Mouse (Mus musculus) left cerebral cortex, adult 8-10 months (tissue): ENCODE results near the gene BC005537. TPM values are rescaled to one million over a fixed set of nuclear protein-coding genes. Genes with fewer than 3 reads are reported as not detected.

Experiments used
- DNase-seq, 2 experiments: peaks; one replicate each; pipeline ENCODE4 v3.0.0; 2022; ENCODE audit warnings: low spot score in 2 of 2
- total RNA-seq, 4 experiments: library from RNA; stranded (reverse); gene quantifications; 2 replicates each; pipeline ENCODE4 v1.2.4; 2022

The BC005537 gene
- total RNA-seq, 4 experiments from 2014 or later, result 134 to 163 (median 147) TPM

DNA sequence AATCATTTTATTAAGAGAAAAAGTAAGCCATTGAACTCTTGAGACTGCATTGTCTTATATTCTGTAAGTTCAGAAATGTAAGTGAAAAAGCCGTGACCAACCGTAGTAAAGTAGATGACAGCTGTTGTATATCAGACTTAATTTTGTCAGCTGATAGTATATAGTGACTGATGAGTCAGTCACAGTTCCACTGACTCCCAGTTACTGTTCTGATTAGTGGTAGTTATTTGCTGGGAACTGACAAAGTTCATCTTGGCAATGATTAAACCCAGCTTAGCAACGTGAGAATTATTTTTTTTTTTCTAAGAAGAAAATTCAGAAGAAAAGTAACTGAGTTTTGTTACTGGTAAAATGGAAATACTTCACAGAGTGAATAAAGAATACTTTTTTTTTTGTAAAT, 40.2 kb downstream of the BC005537 start:
- DNase-seq, result no peak

DNA sequence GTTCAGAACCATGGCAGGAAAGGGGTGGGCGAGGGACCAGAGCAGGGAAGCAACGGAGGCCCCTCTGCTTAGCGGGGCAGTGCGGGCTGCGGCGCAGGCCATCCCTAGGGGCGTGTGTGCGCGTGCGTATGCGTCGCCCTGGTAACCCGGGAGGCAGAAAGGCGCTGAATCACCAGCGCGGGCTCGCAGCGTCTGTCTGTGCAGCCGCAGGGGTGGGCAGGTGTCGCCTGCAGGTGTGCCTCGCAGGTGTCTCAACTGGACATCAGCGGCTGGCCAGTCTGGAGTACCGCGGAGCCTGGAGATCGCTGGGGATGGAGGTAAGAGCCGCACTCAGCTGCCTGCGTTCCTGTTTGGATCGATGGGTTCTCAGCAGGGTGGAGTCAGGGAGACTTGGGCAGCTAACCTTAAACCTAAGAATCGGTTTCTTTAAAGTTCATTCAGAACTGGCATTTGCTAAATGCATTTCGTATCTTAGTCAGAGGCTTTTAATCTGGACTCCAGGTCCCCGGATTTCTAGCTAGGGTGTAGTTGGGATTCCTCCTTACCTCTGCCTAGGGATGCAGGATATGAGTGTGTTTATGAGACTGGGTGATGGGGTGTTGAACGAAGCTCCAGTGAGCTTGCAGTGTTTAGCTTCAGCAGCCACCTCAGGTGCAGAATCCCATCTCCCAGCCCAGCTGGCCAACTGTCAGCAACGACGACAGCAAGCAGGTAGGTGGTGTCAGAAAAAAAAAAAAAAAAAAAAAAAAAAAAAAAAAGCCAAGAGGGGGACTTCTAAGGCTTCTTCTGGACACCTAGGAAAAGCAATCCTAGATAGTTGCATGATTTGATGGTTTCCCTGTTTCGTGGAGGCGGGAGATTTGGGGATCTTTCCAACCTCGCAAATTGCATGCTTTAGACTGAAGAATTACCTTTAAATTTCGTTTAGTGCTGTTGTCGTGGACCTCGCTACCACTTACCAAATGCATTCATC, 43.8 kb downstream of the BC005537 start, which contains the start of gene D130043K22Rik:
Gene D130043K22Rik (plus strand): TSS at position 153 of the 973 bp plus-strand sequence.
- peak; percentile 64 for DNase-seq

DNA sequence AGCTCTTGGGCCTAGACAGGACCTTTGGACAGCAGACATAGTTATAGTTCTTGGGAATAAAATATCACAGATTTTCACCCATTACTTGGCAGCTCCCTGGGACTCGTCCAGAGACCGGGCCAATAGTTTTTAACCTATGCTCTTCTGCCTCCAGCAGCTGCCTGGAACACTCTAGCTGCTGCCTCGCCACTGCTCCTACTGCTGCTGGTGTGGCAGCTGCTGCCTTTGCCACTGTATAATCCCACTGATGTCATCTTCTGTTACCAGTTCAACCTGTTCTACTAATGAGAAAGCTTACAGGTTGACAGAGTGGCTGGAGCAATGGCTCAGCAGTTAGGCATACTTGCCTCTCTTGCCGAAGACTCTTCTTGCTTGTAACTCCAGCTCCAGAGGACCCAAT, 47.9 kb downstream of the BC005537 start:
- no peak for DNase-seq

DNA sequence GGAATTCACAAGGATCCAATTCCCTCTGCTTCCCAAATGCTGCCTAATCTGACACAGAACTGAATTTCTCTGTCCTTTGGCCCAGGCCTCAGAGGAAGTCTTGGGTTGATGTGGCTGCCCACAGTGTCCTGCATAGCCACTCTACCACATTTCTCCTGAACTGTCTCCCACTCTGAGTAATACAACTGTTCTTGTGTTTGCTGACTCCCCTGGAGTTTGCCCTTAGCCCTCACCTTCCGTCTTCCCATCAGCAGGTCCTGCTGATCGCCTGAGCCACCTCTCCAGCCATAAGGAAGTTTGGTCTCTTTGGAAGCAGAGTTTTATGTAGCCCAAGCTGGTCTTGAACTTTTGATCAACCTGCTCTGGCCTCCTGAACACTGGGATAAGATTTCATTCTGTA, 50.5 kb downstream of the BC005537 start:
- no peak for DNase-seq

DNA sequence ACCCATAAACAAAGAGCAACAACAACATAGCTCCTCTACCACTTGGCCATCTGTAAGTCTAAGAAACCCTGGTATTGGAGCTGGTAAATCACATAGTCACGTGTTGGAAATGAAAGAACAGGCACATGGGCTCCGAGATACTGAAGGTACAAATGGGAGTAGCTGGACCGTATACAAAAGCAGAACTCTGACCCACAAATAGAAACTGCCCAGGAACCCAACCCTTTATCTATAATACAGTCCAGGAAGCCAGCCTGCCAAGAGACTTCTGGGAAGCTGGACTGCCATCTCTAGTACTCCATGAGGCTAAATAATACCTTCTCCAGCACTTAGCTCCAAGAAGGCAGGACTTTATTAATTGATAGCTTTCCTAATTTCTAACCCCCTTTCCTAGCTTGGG, 51.1 kb downstream of the BC005537 start:
- DNase-seq, result no peak

DNA sequence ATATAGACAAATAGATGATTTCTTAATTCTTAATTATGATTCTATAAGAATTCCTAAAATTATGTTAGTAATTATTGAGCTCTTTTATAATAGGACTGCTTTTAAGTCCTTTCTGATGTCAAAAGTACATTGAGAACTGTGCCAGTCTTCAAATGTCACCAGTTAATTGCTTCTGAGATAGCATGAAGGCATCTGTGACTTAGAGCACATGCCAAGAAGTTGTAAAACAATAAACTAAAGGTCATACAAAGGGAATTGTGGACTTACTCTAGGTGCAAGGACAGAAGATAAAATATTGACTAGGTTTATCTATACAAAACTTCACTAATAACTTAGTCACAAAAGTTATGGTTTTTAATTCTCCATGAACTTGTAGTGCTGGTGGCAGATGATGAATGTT, 57.7 kb downstream of the BC005537 start:
- no peak for DNase-seq

DNA sequence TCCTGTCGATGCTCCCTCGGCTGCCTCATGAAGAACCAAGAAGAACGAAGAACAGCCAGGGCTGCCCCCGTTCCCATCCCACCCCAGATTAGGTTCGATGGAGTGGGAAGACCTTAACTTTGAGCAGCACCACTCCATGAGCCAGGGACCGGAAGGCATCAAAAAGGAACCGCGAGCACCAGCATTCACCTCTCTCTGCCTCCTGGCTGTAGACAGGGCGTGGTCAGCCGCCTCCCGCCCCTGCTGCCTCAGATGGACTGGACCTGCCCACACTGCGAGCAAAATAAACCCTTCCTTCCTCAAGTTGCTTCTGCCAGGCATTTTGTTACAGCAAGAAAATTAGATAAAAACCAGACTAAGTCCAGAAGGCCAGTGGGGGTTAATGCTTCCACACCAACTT, 59.6 kb downstream of the BC005537 start:
- DNase-seq, result no peak

DNA sequence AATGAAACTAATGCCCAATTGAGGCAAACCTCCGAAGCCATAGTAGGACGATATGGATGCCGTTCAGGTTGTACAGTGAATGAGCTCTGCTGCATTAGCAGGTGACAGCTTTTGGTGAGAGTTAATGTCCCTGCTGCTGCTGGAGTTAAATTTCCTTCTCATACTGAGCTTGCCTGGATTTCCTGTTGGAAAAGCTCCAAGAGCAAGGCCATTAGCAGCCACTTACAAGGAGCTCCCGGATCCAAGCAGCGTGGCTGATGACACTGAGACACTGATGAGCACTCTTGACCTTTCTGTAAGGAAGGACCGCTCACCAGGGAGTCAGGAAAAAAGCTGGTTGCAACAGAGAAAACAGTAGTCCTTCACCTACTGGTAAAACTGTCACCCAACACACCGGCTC, 60.6 kb downstream of the BC005537 start:
- no peak for DNase-seq

DNA sequence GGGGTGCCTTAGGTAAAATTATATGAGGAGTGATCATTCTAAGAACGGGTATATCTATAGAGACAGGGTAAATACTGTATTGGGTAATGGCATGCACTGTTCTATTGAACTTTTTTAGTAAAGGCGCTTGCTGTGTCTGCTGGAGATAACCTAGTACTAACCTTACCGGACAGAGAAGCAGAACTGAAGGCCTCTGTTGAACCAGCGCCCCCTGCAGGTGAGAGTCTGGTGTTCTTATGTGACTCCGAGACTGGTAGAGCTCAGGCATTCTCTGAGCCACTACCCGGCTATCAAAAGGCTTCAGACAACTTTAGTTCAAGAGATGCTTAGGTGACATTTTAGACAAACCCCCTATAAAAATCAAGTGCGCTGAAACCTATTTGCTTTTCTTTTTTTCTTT, 61.1 kb downstream of the BC005537 start:
- peak in 1 of 2 experiments; percentile 18 for DNase-seq

Other genes starting within 250 kb of the BC005537 start
- gene Ripor2, start 219.5 kb upstream of the BC005537 start, total RNA-seq, result 10 to 100 TPM; 52.0 to 64.0 (median 60.2) TPM
- not detected for gene Armh2, start 60.4 kb upstream of the BC005537 start, total RNA-seq
- 1 to 10 TPM; 2.6 to 6.5 (median 5.6) TPM for gene Gmnn, start 39.7 kb upstream of the BC005537 start, total RNA-seq
- gene Acot13, start 29.9 kb downstream of the BC005537 start, total RNA-seq, result 10 to 100 TPM; 83.7 to 90.3 (median 87.8) TPM
- 10 to 100 TPM; 19.9 to 25.0 (median 21.5) TPM for gene Tdp2, start 30.0 kb downstream of the BC005537 start, total RNA-seq
- gene D130043K22Rik, start 43.5 kb downstream of the BC005537 start, total RNA-seq, result 10 to 100 TPM; 25.5 to 29.0 (median 27.3) TPM
- gene Aldh5a1, start 136.0 kb downstream of the BC005537 start, total RNA-seq, result 10 to 100 TPM; 63.2 to 76.6 (median 69.0) TPM
- gene Gpld1, start 141.5 kb downstream of the BC005537 start, total RNA-seq, result 10 to 100 TPM; 22.6 to 27.9 (median 23.8) TPM
- gene Mrs2, start 218.7 kb downstream of the BC005537 start, total RNA-seq, result 10 to 100 TPM; 48.6 to 57.3 (median 50.8) TPM